Mouse (Mus musculus): Measurements from ENCODE around the gene Hmgb4.

Gene Hmgb4

DNA sequence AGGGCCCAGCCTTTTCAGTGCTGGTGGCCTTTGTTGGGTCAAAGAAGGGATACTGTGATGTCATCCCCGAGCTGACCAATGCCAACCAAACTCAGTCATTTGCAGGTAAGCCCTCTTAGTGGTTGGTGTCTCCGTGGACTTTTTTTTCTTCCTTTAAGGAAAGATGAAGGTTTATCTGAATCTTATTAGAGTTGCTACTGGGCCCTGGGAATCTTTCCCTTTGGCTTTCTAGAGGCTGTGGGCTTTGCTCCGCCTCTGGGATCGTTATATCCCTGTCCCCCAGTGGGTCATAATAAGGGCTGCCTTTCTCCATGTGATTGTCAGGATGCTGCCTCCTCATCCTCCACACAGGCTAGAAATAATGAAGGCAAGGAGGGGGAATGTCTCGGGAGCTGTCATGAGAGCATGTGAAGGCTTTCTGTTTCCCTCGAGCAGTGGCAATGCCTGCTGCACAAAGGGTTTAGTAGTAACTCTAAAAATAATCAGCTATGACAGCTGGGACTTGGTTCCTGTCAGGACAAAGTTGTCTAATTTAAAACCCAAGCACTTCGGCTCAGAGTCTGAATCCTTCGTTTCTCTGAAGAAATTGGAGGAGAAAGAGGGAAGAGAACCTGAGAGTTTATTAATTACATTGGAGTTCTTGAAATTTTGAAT, at the start of gene Hmgb4:
TSS of gene Hmgb4 (minus strand) at position 51 of the 654 bp plus-strand sequence.
- peak in 1 of 2 experiments; percentile 36 for DNase-seq (ENCODE audit: low spot score in 2 of 2)

DNA sequence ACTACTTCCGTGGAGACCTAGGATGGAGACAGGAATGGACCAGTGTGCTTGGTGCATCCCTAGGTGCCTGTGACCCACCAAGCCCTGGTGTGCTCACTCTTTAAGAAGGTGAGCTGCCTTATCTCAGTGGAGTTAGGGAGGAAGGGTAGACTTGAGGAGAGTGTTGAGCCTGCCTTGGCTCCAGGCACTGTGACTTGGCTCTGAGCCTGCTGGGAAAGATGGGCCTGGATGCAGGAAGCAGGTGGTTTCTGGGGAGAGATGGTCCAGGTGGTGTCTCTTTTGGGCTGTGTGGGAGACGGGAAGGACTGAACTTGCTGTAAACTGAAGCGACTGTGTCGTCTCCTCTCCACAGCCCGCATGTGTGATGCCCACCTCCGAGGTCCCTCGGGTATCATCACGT, 45.3 kb upstream of the Hmgb4 start:
- no peak for DNase-seq (ENCODE audit: low spot score in 2 of 2)

DNA sequence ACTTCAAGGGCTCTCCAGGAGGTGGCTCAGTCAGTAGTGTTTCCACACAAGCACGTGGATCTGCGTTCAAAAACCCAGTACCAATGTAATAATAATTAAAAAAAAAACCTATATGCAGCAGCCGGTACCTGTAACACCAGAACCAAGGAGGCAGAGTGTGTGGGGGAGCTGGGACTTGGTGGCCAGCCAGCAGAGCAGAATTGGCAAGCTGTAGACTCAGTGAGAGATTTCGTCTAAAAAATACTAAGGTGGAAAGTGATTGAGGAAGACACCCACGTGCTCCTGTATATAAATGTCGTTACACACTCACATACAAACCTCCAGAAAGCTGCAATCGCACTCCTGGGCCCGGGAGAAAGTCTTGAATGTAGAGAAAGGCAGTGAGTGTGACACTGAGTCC, 43.3 kb upstream of the Hmgb4 start:
- DNase-seq (ENCODE audit: low spot score in 2 of 2): peak; percentile 35 to 81

DNA sequence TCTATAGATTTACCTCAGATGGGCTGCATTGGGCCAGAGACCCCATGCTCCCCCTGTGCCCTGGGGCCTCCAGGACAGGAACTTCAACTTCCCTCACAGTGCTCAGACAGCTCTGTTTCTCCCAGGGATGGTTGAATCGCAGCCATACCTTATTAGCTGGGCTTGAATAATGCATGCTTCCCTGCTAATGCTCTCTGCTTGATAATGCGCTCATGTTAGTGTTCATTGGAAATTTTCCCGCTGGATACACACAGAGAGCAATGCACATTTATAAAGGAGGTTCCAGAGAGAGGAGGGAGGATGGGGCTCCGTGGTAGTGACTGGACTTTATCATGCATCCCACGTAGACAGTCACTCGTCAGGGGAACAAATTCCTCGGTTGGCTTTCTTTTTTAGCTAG, 27.3 kb upstream of the Hmgb4 start:
- DNase-seq (ENCODE audit: low spot score in 2 of 2): no peak

DNA sequence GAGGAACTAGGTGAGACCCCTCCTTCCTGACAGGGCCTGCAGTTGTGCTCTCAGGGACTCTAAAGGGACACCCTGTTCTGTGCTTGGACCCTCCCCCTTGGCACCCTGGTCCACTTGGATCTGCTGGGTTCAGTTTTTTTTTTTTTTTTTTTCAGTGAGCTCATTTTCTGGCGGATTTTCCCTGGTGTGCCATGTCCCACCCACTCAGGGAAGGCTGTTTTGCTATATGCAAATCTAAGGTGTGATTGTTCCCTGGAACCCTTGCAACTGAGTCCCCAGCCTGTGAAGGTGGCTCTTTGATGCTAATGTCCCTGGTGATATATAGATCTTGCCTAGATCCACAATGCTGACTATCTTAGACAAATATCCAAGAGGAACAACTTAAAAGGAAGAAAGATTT, 24.3 kb upstream of the Hmgb4 start:
- DNase-seq (ENCODE audit: low spot score in 2 of 2): peak in 1 of 2 experiments; percentile 34

DNA sequence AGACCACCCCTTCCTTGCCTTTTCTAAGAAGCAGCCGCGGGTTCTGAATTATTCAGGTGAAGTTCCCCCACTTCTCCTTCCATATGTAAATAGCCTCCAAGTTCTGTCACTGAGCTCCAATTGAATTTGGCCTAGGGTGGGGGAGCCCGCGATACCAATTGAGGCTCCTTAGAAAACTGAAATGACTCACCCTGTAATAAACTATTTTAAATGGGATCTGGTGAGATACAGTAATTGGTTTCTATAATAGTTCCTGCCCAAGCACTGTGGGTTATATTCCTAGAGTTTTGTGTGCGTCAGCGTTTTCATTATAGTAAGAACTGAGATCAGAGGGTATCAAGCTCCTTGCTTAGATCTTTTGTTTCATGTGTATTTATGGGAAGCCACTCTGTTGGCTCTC, 14.8 kb upstream of the Hmgb4 start:
- peak in 1 of 2 experiments; percentile 40 for DNase-seq (ENCODE audit: low spot score in 2 of 2)

DNA sequence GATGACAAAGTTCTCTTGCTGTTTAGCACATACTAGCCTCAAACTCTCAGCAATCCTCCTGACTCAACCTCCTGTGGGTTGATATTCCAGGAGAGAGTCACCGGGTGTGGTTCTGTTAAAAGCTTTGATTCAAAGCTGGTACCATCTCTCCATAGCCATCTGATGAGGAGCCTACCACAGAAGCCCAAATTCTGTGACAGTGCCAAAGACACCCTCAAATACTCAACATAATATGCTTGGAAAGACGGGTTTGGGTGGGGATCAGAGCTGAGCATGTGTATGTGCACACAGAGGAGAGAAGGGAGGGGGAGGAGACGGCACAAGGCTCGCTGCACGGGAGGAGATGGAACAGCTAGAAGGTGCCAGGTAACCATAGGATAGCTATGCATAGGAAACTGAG, 14.4 kb upstream of the Hmgb4 start:
- no peak for DNase-seq (ENCODE audit: low spot score in 2 of 2)

DNA sequence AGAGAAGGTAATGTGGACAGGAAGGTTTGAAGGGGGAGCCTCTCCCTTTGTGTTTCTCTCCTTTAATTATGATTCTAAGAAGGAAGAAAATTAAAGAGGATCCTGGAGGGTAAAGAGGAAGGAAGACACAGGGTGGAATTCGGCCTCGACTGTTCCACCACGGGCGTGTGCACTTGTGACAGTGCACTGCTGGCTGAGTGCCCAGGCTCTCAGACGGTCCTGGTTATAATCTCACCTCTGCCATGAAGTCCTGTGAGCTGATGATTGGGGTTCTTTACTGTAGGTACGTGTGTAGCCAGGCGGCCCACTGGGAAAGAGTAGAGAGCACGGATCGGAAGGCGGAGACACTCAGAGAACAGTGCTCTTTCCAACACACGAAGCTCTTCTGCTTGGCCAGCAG, 12.4 kb upstream of the Hmgb4 start:
- no peak for DNase-seq (ENCODE audit: low spot score in 2 of 2)

DNA sequence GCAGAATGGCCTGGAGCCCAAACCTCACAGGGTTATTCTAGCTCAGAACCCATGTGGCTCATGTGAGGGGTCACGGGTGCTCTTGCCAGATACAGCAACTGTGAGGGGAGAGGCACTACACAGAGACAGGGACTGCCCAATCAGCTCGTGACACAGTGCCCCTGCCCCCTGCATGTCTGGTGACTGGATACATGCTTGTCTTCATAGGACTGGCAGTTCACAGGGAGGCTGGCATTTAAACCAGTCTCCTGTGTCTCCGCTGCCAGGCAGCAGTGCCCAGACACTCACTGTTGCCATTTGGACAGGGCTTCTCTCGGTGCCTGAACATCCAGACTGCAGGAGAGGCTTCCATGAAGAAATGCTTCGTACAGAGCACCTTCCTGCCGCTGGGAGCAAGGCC, 11.7 kb upstream of the Hmgb4 start:
- DNase-seq (ENCODE audit: low spot score in 2 of 2): no peak

DNA sequence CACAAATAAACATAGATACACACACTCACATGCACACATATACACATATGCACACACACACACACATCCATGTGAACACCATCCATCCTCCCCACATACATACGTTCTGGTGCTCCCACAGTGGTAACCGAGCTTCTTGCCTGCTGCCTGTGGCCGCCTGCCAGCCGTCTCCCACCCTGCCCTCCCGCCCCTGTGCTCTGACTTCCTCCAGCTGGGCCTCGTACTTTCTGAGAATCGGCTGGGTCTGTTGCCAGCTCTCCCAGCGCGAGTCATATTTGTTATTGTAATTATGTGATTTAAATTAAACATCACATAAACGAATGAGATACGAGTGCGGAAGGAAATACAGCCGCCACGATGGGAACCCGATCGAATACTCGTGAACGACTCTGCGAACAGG, 10.2 kb upstream of the Hmgb4 start:
- DNase-seq (ENCODE audit: low spot score in 2 of 2): no peak

DNA sequence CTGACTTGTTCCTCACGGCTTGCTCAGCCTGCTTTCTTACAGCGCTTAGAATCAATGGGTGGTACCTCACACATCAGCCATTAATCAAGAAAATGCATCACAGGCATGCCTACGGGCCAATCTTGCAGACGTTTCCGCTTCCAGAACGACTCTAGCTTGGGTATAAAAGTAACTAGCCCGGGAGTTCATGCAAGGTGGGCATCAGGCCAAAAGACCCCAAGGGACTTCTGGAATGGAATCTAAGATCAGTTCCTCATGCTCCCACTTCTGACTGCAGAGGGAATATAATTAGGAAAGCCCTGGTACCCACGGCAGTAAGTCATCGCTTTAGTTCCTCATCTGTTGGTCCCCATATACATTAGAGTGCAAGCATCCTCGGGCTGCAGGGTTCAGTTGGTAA, 9.4 kb upstream of the Hmgb4 start:
- DNase-seq (ENCODE audit: low spot score in 2 of 2): no peak

DNA sequence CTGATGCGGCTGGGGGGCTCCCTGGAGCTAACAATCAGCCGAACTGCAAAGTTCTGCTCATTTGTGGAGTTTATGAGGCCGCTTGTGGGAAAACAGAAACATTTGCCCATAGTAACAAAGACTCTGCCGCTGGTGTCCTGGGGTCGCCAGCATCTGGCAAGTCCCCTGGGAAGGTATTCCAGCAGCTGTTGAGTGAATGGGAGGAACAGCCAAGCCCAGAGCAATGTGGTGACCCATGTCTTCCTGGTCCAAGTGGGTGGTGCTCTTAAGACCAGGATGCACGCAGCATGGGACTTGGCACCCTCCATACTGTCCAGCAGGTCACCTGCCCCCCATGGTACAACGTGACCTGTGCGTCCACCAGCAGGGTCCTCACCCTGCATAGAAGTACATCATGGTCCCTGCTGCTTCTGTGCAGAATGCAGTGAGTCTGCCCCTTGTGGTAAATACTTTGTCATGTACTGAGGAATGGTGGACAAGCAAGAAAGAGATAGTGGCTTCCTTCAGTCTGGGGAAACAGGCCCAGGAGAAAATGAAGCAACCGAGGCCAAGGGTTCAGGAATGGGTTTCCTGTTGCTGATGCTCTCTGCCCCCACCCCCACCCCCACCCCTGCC, 8.6 kb upstream of the Hmgb4 start:
- DNase-seq (ENCODE audit: low spot score in 2 of 2): no peak

DNA sequence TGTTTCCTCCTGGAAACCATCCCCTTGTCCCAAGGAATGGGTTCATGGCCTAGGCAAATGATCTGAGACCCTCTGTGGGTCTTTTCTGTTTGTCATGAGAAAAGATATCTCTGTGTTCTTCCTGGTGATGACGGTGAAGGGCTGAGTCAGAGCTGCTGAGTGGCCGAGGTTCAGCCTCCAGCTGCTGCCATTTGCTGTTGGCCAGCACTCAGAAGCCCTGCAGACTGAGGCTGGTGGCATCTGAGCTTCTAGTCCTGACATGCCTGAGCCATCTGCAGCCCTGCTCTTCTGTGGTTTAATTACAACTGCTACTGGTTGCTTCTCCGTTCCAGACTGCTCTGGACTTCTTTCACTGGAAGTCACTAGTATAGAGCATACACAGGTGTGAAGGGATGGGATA, 4.6 kb upstream of the Hmgb4 start:
- DNase-seq (ENCODE audit: low spot score in 2 of 2): no peak

DNA sequence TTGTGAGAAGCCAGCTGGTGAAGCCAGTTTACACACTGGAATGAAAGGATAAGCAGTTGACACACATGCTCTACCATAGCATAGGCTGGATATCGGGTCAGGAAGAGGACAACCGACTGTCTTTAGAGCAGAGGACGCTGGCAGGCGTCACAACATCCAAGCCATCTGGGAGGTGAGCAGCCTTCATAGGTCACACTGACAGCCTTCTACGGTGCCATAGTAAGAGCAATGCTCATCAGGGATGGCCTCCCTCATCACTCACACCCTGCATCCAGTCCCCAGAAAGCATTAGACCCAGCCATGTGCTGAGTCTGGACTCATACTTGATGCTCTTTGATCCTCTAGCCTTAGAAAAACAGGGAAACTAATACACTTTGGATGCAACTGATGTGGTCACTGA, 3.7 kb upstream of the Hmgb4 start:
- no peak for DNase-seq (ENCODE audit: low spot score in 2 of 2)

DNA sequence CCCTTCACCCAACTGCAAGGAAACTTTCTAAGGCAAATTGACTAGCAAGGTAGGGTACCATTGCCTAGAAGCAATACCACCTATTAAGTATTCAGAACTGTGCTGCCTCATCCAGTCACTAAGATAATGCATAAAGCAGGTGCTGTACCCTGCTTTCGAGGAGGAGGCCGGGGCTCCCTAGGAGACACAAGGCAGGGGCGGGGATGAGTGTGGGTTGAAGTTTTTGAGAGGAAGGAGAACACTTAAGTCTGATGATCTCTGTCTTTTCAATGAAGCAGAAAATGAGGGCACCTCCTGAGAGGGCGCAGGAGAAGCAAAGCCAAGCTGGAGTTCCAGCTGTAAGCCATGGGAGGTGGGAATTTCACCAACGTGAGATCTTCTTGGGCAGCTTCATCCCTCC, 1.5 kb downstream of the Hmgb4 start:
- DNase-seq (ENCODE audit: low spot score in 2 of 2): peak in 1 of 2 experiments; percentile 22

DNA sequence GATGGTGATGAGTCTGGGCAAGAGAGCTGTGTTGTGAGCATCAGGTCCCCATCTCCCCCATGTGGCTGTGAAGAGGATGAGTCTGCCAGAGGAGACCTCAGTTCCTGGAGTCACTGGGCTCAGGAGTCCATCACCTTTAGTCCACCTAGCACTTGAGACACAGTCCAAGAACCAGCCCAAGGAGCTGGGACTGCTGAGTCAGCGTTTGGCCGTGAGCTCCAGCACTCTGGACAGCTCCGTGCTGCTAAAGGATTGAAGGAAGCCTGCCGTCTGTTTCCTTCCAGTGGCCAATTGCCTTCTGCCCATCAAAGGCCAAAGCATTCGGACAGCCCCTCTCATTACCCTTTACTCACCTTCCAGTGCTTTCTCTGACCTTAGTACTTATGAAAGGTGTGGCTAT, 12.1 kb downstream of the Hmgb4 start:
- DNase-seq (ENCODE audit: low spot score in 2 of 2): no peak

DNA sequence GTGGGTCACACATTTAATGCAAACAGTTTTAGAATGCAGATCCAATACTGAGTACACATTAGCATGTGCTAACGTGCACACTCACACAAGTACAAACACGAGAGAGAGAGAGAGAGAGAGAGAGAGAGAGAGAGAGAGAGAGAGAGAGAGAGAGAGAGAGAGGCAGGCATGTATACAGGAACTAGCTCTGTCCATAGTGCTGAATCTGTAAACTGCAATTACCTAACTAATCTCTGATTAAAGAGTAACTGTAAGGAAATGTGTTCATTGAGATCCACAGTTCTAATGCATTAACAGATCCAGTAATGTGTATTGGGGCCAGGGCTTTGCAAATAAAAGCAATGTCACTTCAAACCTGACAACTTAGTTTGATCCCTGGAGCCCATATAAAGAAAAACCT, 15.6 kb downstream of the Hmgb4 start:
- no peak for DNase-seq (ENCODE audit: low spot score in 2 of 2)

DNA sequence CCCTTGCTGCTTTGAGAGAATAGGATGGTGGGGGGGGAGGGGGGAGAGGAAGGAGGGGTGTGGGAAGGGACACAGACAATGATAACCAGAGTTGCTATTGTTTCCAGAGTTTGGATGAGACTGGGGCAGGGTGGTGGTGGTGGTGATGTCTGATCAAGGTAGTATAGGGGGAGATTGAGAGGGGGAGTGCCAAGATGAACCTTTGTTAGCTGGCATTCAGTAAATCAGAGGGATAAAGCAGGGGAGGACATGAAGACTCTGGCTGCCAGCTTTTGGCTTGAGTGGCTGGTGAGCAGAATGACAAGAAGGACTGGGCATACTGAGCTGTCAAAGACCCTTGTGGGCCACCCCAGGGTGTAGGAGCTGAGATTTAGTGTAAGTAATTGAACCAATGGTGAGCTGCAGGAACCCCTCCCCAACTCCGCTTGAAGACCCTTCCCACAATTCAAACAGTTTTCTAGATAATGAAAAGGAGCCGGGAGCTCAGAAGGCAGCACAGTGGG, 18.9 kb downstream of the Hmgb4 start:
- no peak for DNase-seq (ENCODE audit: low spot score in 2 of 2)

DNA sequence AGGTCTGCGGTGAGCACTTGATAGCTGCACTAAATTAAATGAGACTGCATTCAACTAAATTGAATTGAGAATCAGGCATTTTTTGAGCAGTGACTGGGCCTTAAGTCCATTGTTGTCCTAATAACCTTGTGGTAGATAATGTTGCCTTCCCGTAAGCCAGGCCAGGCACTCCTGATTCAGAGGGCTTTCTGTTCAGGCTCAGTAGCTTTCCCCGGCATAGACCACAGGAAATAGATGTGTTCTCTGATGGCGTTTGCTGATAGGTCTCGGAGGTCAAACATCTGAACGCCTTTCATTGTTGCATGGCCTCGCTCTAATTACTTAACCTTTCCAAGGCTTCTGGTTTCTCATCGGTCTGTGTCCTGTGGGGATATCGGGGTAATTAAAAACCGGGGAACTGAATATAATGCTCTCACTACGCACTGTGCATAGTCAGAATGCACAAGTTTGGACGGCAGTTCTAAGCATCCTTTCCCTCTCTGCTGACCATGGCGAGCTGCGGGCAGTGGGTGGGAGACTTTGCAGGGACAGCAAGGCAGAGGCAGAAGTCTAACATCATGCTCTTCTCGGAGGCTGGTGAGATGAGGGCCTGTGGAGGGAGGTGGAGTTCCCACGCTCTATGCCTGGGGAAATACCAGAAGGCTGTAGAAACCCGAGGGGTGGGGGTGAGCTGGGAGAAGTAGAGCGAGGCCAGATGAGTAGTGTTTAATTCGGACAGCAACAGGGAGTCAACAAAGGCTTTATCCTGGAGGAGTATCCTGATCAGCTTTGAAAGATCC, 19.5 kb downstream of the Hmgb4 start:
- DNase-seq (ENCODE audit: low spot score in 2 of 2): peak in 1 of 2 experiments; percentile 22

DNA sequence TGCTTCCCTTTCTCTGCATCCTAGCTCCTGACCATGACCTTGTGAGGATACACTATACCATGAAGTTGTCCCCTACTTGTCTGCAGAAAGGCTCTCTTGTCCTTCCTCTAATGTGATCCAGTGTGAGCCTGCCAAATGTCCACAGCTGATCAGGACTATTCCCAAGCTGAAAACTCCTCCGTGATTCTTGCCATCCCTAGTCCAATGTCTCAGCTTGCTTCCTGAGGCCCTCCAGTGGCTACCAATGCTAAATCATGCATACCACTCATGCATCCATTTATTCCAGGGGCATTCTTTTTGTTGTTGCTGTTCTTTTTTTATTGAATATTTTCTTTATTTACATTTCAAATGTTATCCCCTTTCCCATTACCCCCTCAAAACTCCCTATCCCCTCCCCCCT, 21.6 kb downstream of the Hmgb4 start:
- peak in 1 of 2 experiments; percentile 23 for DNase-seq (ENCODE audit: low spot score in 2 of 2)

DNA sequence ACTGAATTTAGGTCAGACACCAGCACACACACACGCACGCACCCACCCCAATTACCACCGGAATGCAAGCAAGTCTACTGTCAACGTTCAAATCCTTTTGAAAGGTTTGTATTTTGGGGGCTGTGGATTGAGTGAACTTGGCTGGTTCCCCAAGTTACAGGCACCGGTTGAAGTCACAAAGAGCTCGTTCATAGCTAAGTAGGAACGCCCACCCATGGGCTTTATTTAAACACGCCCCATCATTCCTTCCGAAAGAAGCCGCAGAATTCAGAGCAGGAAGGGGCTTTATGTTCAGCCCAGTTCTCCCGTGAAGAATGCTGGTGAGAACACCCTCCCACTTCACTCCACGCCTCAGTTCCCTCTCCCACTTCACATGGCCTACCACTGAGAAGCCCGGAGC, 27.3 kb downstream of the Hmgb4 start:
- DNase-seq (ENCODE audit: low spot score in 2 of 2): peak in 1 of 2 experiments; percentile 20

DNA sequence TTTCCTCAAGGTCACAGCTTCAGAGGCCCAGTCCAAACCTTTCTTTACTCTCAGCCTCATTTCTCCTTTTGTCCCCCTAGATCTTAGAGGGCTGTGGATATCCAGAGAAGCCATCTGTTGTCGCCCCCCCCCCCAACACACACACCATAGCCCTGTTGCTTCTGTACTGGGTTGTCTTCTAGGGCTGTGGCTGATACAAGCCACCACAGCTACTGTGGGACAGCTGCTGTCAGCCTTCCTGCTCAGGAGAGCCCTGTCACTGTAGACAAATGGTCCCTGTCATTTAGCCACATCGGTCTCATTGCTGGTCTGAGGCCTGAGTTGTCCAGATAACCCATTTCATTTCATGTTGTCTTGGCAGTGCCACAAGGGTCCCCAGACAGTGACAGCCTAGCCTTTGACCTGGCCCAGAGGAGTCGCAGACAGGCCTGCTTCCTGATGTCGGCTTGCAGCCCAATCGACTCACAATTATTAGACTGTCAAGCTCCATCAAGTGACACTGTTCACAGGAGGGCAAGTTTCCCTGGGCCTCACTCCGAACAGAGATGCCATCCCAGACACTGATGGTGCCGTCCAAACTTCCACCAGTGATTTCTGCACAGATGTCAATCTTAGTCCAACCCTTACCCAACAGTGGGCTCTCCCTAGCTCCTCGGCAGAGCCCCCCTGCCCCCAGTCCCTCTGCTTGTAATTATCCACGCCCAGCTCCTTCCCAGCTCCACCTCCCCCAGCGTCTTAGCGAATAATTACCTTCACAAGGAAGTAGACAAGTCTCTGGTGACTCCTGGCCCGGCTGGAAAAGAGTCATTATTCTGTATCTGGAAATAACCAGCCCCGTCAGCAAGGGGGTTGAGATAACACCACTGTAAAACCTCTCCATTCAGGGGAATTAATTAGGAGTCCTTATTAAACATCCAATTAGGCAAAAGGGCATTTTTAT, 33.1 kb downstream of the Hmgb4 start:
- no peak for DNase-seq (ENCODE audit: low spot score in 2 of 2)
